Mouse (Mus musculus): Measurements from ENCODE around the gene Rbm17.
"Not testable (repeated sequence)": the region's sequence is repeated elsewhere in the genome, so short reads cannot be mapped to it uniquely, and the experiment has no call there.

Rbm17 gene

GRCm38 (mm10) chr2:11604053-11604452 is at the start of gene Rbm17:
TSS of gene Rbm17 (minus strand) at chr2:11604153.
- no peak for DNase-seq (ENCODE audit: low spot score)

DNA sequence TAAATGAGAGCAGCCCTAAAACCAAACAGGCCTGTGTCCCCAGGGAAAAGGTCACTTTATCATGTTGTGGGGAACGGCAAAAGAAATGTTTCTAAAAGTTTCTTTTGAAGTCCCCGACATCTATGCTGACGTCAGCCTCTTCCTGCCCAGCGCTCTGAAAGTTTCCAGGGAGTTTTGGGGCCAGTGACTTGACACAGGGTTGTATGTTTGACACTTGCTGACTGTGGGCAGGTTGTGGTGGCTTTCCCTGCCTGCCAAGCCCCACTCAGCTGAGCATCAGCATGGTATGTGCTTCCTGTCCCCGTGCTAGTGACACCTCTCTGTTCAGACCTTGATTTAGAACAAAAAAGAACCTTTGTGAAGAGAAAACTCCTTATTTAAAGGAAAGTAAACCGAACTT is 49.4 kb upstream of the Rbm17 start:
- no peak for DNase-seq (ENCODE audit: low spot score)

DNA sequence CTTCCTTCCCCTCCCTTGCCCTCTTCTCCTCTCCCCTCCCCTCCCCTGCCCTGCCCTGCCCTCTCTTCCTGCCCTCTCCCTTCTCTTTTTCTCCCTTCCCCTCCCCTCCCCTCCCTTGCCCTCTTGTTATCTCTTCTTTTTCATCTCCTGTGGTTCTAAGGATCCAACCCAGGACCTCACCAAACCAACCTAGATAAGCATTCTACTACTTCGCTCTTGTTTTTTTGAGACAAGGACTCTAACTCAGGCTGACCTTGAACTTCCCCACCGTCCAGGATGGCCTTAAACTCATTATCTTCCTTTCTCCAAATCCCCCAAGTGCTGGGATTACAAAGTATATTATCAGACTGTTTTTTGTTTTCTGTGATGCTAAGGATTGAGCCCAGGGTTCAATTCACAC is 48.8 kb upstream of the Rbm17 start:
- no peak for DNase-seq (ENCODE audit: low spot score)

DNA sequence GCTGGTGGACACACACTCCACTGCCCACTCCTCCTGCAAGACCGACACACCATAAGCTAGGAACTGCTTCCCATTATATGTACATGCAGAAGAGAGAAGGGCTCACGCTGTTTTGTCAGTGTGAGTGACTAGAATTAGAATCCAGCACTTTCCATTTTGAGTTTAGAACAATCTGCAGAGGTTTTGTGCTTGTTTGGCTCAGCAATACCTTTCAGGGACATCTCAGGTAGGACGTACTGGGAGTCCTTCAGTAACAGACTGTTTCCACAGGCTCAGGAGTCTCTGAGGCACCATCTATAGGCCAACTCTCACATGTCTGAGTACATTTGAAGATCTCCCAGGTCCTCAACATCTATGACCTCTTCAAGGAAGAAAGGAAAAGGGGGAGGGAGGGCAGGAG is 48.2 kb upstream of the Rbm17 start:
- no peak for DNase-seq (ENCODE audit: low spot score)

DNA sequence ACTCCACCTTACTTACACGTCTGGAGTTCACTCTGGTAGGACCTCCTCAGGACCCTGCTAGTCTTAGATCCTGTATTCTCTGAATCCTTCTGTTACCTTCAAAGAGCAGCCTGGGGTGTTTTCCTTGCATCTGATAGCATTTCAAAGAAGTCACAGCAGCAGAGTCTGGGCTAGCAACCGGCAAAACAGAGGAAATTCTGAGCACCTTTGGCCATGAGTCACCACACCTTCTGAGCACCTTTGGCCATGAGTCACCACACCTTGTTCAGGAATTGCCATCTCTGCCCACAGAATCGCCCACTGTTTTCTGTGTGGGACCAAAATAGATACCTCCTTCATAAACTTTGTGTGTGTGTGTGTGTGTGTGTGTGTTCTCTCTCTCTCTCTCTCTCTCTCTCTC is 47.5 kb upstream of the Rbm17 start:
- no peak for DNase-seq (ENCODE audit: low spot score)

DNA sequence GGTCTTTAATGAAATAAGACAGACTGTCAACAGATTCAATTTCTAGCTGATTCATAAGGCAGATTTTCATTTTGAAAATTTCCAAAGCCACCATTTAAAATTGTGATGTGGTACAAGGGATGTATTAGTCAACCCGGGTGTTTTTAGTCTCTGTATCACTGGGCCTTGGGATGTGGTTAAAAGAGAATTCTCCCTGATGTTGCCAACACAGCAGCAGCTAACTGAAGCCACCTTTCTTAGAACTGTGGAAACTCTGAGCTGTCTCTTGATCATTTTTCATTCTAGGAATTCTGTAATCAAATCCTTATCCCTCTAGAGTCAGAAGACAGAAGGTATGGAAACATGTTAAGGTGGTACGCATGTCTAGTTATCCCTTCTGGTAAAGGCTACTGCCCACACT is 41.3 kb upstream of the Rbm17 start:
- DNase-seq (ENCODE audit: low spot score) = no peak

DNA sequence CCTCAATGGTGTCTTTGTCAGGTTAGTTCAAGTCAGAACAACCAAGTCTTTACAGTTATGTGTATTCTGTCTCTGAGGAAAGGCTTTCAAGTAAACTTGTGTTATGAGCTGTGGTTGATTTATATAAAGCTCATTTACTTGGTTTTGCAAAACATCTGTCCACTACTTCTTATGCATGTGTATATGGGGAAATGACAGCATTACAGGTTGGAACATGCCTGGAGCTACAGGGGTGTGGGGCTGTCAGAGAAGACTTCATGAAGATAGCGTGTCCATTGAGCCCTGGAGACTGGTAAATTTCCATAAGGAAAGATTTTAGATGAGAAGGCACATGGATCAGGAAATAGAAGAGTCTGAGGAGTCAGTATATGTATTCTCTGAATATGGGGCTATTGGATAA is 40.1 kb upstream of the Rbm17 start:
- DNase-seq (ENCODE audit: low spot score) = no peak

GRCm38 (mm10) chr2:11642451-11642941 is 38.5 kb upstream of the Rbm17 start, which contains the start of gene Il2ra:
TSS of gene Il2ra (plus strand) at chr2:11642807.
- DNase-seq (ENCODE audit: low spot score) = no peak

DNA sequence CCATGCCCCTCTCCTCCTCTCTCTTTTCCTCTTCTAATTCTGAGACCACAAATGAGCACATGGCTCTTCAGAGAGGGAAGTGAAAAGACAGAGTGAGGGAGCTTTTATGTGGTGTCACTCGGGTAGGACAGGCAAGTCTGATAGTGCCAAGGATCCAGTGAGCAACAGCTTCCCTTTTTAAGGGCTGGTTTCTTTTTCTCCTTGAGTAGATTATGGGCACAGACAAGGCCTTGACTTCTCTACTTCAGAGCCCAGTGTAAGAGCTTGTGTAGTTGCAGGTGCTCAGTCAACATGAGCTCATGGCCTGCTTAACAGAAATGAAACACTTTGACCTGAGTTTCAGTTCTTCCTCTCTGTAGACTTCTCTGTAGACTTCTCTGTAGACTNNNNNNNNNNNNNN is 33.2 kb upstream of the Rbm17 start:
- DNase-seq (ENCODE audit: low spot score) = no peak

- no peak for DNase-seq (ENCODE audit: low spot score)
These were observed 32.2 kb upstream of the Rbm17 start for GRCm38 (mm10) chr2:11636138-11636480.

DNA sequence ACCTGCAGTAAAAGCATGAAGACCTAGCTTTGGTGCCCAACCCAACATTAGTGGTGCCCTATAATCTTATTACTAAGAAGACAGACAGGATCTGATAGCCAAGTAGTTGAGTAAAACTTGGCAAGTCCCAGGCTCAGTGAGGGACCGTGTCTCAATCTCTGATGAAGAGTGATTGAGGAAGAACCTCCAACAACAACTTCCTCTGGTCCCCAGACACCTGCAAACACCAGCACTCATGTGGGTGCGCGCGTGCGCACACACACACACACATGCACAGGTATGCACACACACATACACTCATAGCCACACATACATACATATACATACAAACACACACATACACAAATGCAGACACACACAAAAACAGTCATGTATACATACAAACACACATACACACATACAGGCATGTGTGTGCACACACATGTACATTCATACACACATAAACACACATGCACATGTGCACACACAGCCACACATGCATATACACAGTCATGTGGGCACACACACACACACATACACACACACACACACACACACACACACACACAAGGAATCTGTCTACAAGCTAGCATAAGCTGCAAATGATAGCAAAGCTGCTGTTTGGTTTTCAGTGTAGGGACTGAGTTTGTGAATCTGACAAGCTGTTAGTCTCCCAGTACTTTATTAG is 31.7 kb upstream of the Rbm17 start:
- DNase-seq (ENCODE audit: low spot score) = no peak

DNA sequence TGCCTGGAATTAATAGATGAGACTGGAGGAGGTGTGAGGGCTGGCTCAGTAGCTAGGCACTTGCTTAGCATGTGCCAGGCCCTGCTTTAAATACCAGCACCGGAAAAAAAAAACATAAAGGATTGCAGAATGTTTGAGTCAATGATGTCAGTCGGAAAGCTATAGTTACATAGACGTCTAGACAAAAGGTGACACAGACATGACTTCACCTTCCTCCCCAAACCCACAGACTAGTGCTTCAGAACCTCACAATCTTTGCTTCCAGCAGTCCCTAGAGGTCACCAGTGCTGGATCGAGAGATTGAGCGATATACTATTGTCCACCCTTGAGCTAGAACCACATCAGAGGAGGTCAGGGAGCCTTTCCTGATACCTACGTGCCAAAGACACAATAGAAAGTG is 31.1 kb upstream of the Rbm17 start:
- DNase-seq (ENCODE audit: low spot score) = no peak

DNA sequence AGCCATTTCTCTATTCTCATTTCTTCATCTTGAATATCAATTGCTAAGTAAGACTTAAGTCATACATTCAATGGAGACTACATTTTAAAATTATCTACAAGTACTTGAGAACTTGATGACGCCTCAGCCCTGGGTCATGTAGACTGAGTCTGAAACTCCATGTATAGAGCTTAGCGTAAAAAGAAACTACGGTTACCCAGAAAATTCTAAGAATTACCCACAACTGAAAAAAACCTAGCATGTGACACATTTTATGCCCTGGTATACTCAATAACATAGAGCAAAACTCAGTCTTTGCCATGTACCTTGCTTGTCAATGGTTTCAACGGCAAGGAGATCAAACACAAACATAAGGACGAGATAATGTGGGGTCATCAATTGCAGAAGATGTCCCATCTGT is 21.9 kb upstream of the Rbm17 start, which contains the start of gene Gm17490:
TSS of gene Gm17490 (minus strand) at position 375 of the 400 bp plus-strand sequence.
- DNase-seq (ENCODE audit: low spot score) = no peak

DNA sequence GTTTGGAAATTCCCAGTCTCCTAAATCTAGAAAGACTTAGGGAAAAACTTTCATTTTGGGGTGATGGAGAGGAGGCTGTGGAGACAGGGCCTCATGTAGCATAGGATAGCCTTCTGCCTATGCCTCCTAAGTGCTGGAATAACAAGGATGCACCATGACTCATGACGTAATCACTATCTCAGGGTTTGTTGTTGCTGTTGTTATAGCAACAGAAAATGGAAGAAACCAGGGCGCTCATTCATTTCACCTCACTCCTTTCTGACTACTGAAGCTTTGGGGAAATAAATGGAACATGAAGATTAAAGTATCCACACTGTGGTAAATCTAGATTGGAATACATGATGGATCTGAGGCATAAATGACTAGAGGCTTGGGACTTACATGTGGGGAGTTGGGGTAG is 19.8 kb upstream of the Rbm17 start:
- DNase-seq (ENCODE audit: low spot score) = no peak

- DNase-seq (ENCODE audit: low spot score) = no peak
These were observed 19.2 kb upstream of the Rbm17 start for GRCm38 (mm10) chr2:11623173-11623572.

GRCm38 (mm10) chr2:11619598-11619997 is 15.6 kb upstream of the Rbm17 start:
- no peak for DNase-seq (ENCODE audit: low spot score)

DNA sequence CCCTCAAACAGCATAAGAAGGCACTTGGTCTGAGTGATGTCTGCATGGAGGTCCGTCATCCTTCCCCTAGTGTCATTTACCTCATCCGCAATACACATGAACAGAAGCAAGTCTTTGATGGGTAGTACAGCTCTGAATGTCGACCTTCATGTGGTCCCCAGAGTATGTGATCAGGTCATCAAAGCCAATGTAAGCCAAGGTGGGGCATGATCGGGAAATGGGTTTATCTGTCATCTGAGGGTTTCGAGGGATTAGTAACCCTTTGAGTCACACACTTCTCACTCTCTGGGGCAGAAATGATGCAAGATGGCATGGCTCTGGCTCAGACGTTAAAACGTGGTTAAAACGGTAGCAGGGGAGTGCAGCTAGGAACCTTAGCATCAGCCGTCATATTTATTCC is 12.9 kb upstream of the Rbm17 start:
- no peak for DNase-seq (ENCODE audit: low spot score)

GRCm38 (mm10) chr2:11612939-11613338 is 9.0 kb upstream of the Rbm17 start:
- not testable (repeated sequence) for DNase-seq (ENCODE audit: low spot score)

GRCm38 (mm10) chr2:11606718-11607117 is 2.8 kb upstream of the Rbm17 start:
- DNase-seq (ENCODE audit: low spot score) = not testable (repeated sequence)

DNA sequence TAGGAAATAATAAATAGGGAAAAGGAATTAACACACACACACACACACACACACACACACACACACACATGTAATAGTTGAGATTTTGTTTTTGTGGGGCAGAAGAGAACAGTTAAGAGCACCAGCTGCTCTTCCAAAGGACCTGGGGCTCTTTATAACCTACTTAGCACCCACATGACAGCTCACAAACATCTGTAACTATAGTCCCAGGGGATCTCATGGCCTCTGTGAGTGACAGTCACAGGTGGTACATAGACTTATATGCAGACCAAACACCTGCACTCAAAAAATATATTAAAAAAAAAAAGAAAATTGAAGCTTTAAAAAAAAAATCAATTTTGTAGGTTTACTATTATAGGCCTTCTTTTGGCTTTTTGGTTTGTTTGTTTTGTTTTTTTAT is 958 bp upstream of the Rbm17 start:
- no peak for DNase-seq (ENCODE audit: low spot score)

DNA sequence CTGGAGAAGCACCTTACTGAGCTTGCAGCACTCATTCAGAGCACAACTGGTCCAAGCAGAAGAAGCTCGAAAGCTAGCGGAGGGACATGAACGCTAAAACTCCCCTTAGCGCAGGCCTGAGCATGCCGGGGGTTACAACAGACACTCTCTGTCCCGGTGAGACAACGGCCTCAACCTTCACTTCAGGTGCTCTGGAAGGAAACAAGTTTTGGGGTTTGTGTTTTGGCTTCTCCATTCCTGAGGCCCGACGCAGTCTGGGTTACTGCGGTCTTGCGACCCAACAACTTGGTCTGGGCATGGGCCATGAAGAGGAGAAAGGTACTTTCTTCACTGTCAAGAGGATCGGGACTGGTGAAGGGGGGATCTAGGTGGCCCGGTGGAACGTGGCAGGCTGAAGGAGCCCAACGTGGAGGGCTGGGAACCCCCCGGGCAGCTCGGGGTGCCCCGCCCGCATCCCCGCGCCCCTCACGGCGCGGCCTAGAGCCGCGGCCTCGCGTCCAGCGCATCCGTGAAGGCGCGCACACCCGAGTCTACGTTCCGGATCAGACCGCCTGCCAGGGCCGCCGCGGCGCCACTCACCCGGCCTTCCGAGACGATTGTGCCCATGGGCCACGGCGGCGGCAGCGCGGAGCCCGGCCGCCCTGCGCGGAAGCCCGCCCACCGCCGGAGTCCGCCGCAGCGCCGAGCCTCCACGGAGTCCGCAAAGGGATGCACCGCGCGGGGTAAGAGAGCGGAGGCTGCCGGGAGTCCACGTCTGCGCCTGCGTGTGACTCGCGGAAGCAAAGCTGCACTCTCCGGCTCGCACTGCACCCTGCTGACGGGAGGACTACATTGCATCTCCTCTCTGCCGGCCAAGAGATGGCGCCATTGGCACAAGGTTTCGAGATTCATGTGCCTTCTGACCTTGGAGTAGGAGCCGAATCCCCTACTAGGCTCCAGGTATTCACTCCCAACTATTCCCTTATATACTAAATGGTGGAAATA is 1.2 kb downstream of the Rbm17 start:
- DNase-seq (ENCODE audit: low spot score) = peak; percentile 98

GRCm38 (mm10) chr2:11601795-11602194 is 2.2 kb downstream of the Rbm17 start:
- DNase-seq (ENCODE audit: low spot score) = no peak

DNA sequence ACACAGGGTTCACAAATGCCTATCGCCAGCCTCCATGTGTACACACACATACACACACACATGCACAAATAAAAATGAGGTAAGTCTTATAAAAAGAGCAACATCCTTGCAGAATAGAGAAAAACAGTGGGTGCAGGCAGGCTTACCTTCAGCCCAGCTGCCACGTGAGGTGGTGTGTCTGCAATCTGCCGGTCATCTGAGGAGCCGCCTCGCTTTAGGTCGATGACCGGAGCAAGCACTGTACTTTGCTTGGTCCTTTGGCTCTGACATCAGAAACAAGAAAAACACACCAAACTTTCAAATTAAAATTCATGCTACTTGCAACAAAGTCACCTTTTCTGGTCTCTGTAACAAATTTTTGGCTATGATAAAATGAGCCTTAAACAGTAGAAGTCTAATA is 6.0 kb downstream of the Rbm17 start:
- no peak for DNase-seq (ENCODE audit: low spot score)
